Mouse (Mus musculus): ENCODE measurements at regions not wholly inside any gene's neighbourhood (a gene's known extent, or its start where the extent isn't known, plus 50 kb on each side); places are given as distances from the start of the nearest gene placed in this dataset.

DNA sequence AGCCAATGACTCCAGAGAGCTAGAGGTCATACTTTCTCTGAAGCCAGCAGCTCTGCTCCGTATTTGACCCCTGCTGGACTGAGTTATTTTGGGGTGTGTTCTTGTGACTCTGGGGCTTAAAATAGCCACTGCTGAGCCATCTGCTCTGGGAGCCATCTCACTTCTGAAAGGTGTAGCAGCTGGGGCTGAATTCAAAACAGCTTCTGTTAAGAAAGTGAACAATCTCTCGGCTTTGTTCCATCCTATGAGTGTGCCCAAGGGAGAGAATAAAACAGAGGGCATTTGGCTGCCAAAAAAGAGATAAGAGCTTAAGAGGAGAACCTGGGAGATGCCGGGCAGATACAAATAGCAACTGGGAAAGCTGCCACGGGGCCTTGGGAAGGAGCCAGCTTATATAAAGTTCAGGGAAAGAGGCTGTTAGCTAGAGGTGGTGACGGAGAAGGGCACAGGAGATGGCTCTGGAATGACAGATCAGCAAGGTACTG lies 611.7 kb upstream of the Castor2 start:
- peak; percentile 17 for DNase-seq

GRCm38 (mm10) chr5:133482291-133483086 lies 617.0 kb upstream of the Castor2 start:
- no peak for DNase-seq

GRCm38 (mm10) chr5:133479205-133479604 lies 620.3 kb upstream of the Castor2 start:
- no peak for DNase-seq

- no peak for DNase-seq
Measured at GRCm38 (mm10) chr5:133453349-133454049, 646.0 kb upstream of the Castor2 start.

GRCm38 (mm10) chr5:133449926-133450325 lies 649.6 kb upstream of the Castor2 start:
- DNase-seq, result no peak

GRCm38 (mm10) chr5:133400826-133401225 lies 698.7 kb upstream of the Castor2 start:
- no peak for DNase-seq

GRCm38 (mm10) chr5:133389896-133390295 lies 709.6 kb upstream of the Castor2 start:
- DNase-seq, result no peak

- DNase-seq, result no peak
Measured at GRCm38 (mm10) chr5:133389023-133389840, 710.3 kb upstream of the Castor2 start.

GRCm38 (mm10) chr5:133385374-133386349 lies 713.8 kb upstream of the Castor2 start:
- DNase-seq, result no peak

- DNase-seq, result no peak
Measured at GRCm38 (mm10) chr5:133365771-133366170, 733.7 kb upstream of the Castor2 start.

GRCm38 (mm10) chr5:133347516-133347915 lies 752.0 kb upstream of the Castor2 start:
- DNase-seq, result no peak

- no peak for DNase-seq
Measured at GRCm38 (mm10) chr5:133341973-133342372, 757.5 kb upstream of the Castor2 start.

- no peak for DNase-seq
Measured at GRCm38 (mm10) chr5:133320626-133321025, 777.5 kb upstream of the Auts2 start.

- DNase-seq, result no peak
Measured at GRCm38 (mm10) chr5:133320206-133320605, 777.1 kb upstream of the Auts2 start.

DNA sequence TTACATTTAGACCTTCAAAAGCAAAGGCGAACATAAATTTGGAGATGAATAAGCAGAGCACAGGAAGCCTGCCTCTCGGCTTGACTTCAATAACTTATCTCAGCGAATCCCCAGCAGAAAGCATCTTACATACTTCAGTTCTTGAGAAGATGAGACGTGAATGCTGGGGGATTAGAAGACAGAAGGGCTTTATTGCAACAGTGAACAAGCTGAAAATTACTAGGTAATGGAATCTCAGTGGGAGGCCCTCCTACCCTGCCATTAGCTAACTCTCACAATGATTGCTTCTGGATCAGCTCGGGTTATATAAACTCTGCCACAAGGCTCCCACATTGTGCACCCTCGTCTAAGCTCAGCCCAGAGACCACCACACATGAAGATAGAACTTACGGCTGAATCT lies 770.9 kb upstream of the Auts2 start:
- DNase-seq, result no peak

DNA sequence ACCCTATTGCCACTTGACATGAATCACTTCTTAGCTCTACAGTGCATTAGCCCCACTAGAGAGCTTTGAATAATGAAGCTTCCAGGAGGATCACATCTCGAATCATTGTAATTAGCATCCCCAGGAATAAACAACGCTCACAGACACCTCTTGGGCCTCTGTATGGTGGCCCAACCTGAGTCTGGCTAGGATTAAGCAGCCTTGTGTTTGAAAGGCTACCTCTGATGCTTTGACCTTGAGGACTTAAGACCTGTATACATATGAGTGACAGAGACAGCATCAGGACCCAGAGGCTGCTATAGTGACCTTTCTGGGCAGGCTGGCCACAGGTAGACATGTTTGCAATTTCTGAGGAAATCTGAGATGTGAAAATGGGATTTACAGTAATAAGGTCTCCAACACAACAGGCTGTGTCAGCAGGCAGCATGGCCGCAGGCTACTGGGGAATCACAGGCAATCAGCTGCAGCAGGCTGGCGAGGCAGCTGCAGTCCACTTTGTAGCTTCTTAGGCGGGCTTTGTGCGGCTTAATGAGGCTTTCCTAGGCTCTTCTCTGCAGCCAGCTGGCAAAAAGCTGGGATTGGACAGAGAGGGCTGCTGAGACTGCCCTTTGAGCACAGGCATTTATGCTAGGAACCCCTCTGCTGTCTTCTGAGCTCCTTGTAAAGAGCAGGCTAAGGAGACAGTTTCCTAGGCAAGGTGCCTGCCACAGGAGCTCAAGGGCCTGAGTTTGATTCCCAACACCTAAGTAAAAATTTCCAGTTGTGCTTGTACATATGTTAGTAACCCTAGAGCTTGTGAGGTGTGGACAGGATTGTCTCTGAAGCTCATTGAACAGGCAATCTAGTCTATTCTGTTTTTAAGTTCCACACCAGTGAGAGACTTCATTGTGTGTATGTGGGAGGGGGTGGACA lies 768.1 kb upstream of the Auts2 start:
- DNase-seq, result no peak

DNA sequence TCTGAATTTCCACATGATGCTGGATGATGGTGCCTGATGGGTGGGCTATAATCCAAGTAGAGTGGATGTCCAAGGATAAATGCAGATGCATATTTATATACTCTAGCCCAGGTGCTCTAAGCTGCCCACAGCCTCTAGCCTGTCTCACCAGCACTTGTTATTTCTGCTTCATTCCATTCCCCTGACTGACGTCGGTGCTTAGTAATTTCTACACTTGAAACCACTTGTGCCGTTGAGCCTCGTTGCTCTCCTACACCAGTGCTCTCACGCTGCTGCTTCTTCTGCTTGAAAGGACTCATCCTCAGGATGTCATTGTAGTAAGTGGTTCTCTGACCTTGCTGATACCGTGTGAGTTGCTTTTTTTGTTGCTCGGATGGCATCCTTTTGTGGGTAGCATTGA lies 724.7 kb upstream of the Auts2 start:
- DNase-seq, result no peak

DNA sequence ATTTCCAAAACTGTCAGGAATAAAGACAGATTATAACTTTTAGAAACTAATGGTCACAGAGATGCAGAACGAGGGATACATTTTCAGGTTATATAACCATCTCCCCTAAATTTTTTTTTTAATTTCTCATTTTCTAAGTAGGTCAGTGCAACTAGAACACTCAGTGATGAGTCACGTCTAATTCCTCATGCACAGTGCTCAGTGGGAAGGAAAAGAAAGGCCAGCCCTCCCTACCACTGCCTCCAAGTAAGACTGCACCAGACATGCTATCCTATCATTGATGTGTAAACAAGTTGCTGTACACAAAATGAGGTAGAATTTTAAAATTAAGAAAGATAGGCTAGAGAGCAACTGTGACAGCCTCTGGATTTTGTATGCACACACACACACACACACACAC lies 724.2 kb upstream of the Auts2 start:
- DNase-seq, result no peak

GRCm38 (mm10) chr5:133264976-133265375 lies 721.8 kb upstream of the Auts2 start:
- no peak for DNase-seq

- DNase-seq, result no peak
Measured at GRCm38 (mm10) chr5:133218801-133219200, 675.7 kb upstream of the Auts2 start.

DNA sequence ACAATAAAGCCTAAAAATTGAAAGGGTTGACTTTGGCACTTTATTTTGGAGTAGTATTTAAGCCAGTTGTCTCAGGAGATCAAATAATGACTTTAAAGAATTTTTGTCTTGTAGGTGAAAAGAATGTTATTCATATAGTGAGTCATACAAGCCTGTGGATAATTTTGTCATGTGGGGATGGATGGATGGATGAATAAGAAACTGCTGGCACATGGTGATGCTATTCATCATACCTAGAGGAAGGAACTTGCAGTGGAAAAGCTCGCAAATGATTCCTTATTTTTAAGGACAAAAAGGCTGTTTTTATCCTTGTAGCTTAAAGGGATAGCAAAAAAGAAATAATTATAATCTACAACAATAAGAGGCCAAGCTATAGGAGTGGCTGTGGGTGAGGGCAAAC lies 655.4 kb upstream of the Auts2 start:
- DNase-seq, result no peak

Measured in kidney, adult 18-20 months (tissue).